Mouse (Mus musculus) neural tube, embryonic 10.5 days (tissue): Measurements from ENCODE around the gene Nfkbiz.

Experiments
- DNase-seq: peaks from one replicate; pipeline ENCODE4 v3.0.0-alpha.2; 2017; ENCODE audit warnings: low spot score; ENCODE audit errors: extremely low spot score

Nfkbiz gene

DNA sequence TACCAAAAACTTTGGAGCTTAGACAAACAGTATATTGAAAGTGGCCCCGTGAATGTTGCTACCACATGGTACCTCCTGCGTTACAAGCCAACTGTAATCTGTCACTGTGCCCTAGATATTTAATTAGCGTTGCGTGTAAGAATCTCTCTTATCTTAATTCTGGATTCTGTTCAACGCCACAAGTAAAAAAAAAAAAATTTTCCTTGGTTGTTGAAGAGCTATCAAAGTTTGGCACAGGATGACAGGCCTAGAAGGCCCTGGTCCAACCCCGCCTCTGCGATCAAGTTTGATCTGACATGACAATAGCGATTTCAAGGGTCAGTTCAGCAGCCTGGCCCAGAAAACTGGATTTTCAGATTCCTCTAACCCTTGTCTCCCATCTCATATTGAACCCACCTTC lies 6.1 kb downstream of the Nfkbiz start:
- no peak for DNase-seq

DNA sequence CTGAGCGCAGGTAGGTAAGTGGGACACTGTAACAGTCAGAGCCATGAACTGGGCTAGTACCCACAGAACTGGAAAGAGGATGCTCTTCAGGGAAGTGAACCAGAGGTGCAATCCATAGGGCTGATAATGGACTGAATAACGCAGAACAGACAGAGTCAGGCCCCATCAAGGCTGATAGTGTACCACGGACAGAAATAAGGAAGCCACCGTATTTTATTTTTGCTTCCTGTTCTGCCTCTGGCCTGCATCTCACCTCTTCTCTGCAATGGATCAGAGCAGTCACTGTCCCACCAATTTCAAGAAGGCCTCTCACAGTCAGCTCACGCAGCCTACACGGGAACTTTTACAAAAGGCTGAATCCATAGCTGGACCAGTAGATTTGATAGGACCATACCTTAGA lies 6.7 kb downstream of the Nfkbiz start:
- no peak for DNase-seq

DNA sequence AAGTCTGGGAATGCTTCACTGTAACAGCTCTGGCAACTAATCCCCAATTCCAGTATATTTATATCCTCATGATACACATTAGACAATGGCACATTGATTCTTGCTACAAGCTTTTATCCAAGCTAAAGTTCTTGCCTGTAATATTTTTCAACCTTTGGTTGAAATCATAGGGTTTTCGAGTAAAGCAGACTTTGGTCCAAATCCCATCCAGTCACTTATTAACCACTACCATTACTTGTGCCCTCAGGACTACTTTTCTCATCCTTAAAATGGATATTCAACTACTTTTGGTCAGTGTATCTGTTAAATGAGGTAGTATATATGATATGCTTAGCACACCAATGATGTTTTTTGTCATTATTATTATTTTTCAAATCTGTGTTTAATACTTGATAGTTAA lies 7.2 kb downstream of the Nfkbiz start:
- DNase-seq: no peak

DNA sequence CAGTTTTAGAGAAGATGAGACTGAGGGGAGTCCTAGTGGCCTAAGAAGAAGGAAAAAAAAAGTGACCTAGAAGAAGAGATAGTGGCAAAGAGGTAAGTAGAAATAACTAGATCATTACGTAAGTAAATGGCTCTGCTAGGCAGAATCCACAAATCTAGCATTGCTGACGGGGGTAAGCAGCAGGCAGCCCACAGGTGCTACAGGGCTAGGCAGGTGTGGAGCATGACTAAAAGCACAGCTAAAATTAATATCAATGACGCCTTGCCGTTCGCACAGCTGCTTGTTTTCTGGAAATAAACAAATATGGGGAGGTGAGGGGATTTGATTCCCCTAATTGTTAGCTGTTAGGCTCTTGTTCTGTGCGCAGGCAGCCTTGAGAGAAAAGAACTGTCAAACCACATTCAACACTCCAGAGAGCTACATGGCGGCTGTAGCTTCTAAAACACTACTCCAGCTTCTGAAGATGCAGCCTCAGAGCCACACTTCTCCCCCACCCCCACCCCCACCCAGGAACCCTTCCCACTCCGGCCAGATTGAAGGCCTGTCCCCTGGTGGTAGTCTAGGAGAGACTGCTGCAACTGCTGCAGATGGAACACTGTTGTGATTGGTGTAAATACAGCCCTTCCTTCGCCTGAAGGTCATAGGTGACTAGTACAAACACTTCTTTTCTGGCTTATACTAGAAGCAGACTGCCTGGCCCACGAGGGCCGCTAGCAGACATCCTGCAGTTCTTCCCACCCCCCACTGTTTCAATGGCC lies 15.1 kb downstream of the Nfkbiz start:
- no peak for DNase-seq

DNA sequence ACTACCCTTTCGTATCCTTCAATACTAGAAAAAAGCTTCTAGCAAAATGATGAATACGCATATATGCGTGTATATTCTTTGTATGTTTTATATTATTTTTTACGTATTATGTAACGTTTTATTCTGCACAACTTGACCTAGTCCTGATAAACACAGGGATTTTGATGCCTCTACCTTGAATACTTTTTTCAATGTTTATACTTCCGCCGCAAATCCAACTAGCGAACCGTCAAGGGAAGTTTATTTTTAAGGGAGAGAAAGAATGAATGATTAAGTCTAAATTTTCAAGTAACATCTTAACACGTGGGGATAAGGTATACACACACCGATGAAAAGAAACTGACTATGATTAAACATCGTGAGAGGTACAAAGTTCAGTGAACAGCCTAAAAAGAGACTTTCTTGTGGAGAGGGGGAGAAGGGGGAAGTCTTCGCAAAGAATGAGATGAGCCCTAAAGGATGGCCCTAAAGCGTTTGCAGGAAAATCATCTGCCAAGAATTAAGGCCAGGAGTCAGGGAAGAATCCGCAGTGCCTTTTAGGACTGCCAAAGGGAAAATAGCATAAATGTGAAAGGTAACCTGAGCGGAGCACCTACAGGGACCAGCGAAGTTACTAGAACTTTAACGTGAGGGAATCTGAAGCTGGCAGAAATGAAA lies 15.8 kb downstream of the Nfkbiz start:
- DNase-seq: no peak

DNA sequence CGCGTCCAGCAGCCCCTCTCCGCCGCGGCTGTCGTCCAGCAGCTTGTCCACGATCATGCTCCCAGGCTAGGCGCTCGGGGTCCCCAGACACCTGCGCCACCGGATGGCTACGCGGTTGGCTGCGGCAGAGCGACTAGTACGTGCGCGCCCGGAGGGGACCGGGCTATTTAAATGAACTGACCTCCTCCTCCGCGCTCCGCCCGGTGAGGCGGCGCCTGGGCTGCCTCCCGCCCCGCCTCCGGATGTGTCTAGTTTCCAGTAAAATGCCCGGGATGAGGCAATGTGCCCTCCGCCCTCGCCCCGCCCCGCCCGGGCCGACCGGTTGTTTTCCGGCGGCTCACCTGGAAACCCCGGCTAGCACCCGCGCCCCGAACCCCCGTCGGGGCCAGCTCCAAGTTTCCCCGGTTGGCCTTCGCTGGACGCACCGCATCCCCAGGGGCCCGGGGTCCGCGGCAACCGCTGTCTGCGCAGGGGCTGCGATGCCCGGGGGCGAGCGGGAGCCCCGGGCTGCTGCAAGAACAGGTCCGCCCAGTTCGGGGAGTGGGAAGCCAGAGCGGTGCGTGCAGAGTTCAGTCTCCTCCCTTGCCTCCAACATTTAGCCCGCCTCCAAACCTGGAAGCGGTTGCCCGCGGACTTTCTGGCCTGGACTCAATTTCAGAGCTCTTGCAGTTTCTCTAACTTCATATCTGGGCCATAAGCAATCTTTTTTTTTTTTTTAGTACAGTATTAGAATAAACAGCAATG lies 16.5 kb downstream of the Nfkbiz start:
- peak; percentile 88 for DNase-seq

DNA sequence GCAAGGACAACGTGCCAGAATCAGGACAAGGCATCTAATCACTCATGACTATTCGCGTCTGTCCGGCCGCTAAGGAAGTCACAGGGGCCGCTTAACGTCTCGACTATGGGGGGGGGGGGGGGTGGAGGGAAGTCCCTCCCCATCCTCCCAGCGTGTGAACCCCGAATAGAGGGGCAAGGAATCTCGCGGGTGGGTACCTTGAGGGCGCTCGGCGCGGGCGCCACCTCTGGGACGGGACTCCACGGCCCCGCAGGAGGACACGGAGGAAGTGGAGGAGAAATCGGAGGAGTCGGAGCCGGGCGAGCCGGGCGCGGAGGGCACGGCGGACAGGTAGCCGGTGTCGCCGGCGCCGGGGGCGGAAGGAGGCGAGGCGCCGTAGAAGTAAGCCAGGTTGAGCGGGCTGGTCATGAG lies 17.1 kb downstream of the Nfkbiz start:
- DNase-seq: no peak

DNA sequence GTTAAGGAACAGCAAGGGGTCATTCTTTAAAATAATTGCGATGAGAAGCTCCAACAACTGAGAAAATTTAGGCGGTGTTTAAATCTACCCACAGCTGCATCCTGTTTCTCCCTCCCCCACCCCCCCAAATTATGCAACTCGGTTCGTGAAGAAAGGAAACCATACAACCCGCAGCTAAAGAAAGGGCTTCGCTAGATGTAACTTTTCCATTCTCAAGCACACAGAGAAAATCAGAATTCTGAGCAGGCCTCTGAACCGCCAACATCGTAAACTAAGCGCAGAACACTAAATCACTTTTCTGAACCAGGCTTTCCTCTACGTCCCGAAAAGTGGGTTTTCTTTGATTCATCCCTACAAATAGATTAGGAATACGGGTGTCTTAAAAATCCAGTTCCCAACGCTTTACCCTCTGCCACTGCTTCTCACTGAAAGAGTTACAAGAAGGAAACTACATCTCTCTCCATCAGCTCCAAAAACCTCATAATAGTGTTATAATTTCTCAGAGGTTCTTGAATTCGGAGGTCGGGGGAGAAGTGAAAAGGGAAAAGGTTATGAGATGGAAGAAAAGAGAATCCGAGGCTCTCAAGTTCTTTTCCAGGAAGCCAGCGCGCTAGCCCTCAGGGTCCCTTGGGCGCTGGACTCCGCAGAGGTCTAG lies 17.7 kb downstream of the Nfkbiz start:
- no peak for DNase-seq

DNA sequence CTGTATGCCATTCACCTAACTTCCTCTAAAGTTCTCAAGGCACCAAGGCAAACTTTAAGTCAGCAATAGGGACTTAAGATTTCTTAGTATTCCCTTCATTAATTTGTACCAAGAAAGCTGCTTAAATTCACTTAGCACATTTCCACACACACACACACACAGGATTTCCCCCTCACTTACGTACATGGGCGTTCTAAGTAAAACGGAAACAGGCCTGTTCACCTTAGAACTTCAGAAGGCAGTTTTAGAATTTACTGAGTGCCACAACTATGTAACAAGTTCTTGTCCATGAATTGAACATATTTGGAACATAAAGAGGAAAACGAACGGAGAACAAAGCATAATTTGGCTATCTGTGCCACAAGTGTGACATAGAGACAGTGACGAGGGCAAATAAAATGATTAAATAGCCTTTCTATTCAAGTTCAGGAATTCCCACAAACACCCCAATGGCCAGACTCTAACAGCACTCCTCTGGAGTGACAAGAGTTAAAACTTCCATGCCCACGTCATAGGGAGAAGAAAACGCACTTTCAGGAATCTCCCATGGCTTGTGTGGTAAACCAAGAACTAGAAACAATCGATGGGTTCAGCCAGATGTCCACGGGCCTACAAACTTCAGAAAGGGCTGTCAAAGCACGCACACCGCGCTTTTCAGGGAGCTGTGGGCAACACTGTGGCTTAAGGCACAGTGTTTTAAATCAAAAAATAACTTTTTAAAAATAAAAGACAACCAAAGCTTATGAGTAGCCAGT lies 18.4 kb downstream of the Nfkbiz start:
- DNase-seq: no peak

DNA sequence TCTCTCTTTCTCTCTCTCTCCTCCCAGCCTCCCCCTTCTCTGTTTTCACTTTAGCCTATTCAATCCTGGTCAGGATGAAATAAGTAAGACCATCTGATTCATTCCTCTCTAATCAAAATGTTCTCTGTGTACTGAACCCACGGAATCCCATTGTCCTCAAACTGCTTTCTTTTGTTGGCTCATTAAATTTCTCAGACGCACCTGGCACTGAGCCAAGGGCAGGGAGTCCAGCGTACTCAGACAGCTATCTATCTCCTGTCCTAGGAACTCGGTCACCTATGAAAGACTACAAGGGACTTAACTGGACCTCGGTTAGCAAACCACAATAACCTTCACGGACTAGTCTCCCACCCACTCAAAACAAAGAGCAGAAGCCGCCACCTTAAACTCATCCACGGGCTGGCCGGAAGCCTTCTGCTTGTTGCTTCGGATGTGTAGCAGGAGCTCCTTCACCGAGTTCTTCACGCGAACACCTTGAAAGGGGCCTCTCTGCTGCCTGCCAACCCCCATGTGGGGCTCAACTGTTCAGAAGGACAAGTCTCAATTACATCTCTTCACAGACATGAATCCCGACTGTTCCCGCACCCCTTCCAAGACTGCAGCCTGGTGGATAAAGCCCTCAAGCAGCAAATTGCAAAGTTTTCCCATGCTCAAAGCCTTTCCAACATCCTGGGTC lies 19.4 kb downstream of the Nfkbiz start:
- DNase-seq: no peak

DNA sequence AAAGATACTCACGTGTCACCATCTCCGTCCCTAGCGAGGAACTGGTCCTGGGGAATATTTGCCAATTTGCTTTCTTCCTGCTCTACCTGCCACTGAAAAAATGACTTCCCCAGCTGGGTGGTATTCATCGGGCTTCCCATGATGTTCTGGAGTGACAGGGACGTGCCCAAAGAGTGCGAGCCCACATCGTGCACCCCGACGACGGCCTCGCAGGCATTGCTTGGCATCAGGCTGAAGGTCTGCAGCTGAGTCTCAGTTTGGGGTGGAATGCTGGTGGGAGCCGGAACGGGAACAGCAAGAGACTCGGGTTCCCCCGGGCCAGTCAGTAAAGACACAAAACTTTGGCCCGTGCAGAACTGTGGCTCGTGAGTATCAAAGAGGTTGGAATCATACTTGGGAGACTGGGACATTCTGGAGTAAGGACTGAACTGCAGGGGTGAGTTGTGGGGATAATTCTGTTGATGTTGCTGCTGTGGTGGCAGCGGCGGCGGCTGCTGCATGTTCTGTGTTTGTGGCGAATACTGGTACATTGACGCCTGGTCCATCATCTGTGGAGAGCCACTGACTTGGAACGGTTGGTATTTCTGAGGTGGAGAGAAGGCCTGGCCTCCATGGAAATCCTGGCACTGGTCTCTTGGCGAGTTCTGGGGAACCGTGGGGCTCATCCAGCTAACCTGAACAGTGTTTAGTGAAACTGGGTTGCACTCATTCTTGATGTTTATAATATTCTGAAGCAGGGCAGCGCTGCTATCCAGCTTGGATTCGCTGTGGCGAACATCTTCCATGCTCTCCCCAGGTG lies 20.8 kb downstream of the Nfkbiz start:
- DNase-seq: no peak

DNA sequence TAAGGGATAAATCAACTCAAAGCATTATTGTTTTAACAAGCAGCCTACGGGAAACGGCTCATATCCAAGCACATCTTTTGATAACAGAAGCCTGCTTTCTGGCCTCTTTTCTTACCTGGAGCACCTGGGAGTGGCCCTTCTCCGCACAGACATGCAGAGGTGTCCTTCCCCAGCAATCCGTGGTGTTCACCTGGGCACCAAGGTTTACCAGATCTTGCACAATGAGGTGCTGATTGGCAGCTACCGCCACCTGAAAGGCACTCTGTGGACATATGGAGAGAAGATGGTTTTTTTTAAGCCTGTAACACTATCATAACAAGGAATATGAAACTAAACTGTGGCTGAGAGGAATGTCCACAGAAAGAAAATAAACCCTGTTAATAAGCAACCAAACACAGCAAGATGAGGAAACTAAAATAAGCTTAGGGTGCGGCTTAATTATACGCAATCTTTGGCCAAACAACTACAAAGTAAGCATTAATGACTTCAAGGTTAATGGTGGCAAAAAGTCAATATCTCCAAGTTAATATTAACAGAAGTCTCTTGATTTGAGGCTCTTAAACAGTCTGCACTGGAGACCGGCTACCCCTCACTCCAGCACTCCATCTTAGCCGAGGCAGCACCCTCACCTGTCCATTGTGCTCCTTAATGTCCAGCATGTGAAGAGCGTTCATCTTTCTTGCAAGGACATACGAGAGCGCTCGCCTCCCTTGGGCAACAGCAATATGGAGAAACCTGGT lies 22.3 kb downstream of the Nfkbiz start:
- no peak for DNase-seq

DNA sequence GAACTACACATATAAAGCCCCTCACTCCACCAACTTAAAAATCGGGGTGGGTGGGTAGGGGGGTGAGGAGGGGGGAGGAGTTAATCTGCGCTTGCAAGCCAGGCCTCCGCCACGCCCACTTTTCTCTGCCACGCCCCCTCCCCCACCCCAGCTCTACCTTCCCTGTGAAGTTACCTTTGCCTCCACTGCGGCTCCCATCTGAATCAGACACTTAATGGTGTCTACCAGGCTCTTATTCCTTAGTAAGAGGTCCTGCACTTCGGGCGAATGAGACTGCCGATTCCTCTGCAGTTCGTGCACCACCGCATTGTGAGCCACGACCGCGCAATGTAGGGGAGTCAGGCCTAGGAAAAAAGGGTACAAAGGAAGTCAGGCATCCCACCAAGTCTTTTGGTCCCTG lies 23.2 kb downstream of the Nfkbiz start:
- no peak for DNase-seq

DNA sequence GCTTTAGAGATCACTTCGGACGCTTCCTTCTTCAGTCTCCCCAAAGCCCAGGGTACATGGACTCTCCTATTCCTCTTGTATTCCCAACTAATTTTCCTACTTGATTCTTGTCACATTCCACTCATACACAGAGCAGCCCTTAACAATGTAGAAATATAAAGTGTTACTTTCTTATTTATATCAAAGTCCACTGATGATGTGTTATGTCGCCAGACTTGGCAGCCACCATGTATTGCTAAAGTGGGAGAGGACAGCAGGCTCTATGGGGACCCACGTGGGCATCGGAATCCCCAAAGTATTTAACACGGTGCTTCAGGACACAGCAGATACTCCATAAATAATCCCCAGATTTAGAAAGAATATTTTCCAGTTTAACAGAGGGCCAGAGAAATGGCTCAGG lies 24.0 kb downstream of the Nfkbiz start:
- no peak for DNase-seq

DNA sequence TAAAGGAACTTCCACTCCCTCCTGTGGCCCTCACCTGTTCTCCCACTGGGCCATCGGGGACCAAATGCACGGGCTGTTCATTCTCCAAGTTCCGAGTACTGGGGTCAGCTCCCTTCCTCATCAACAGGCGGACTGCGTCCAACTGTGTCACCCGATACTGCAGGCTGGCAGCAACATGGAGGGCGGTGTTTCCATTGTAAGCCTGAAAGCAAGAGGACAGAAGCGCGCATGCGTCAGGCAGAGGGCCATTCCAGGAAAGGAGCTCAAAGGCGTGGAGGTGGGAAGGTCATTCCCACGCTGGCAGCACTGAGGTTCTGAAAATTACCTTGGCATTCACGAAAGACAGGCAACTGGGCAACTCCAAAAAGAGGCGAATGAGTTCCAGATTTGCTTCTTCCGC lies 24.8 kb downstream of the Nfkbiz start:
- DNase-seq: no peak

DNA sequence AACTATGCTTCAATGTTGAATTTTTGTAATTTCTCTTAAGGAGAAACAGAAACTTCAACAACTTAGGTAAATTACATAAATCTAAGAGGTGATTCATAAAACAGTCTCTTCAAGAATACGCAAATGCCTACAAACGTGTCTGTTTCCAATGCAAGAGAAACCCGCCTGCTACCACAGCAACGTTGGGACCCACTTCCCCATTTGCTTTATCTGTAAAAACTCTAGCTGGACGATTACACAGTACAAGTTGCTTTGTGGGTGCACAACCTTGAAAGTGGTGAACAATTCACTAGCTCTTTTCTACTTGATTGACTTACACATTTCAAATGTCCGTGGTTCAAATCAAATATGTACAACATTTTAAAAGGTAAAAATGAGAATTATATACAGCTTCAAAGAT lies 26.9 kb downstream of the Nfkbiz start:
- DNase-seq: no peak

DNA sequence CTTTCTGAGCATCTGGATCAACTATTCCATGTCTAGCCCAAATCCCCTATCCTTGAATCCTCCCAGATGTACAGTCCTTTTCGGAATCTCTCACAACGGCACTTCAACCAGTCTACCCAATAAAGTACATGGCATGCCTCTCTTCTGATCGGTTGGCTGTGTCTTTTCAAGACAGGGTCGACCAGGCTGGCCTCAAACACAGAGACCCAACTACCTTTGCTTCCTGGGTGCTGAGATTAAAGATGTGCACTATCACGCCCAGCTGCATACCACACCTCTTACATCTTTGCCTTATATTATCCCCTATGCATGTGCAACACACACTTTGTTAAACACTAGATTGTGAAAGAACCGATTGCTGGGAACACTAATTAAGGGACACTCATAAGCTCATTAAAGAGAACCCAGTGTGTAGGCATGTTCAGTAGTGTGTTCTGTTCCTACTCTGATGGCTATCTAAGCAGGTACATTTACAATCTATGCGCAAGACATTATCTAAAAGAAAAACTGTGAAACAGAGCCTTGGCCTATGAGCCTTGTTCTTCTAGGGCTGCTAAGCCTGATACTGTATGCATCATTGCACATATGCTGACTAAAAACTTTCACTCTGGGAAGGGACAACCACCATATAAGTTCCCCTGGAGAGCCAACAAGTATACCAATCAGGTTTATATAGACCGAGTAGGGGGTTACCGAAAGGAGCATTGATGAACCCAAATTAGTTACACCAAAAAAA lies 28.8 kb downstream of the Nfkbiz start:
- DNase-seq: no peak

DNA sequence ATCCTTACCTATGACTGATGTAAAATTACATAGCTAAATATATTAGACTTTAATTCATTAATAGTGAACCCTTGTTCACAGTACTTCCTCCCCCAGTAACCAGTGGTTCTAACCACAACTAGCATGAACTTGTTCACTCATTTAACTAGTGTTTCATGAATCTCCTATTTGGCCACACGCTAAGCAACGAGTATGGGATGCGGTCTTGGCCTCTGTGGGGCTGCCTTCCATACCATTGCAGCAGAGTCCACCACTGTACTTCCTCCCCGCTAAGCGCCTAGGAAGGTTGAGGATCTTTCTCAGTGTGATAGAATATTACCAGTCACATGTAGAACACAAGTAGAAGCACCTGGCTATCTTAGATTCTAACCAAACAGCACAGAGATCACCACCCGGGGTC lies 29.4 kb downstream of the Nfkbiz start:
- DNase-seq: no peak
